Mouse (Mus musculus): ENCODE measurements at regions not wholly inside any gene's neighbourhood (a gene's known extent, or its start where the extent isn't known, plus 50 kb on each side); places are given as distances from the start of the nearest gene placed in this dataset.
A peak's percentile ranks its signal among the peaks of the same experiment; 100 is the strongest.

DNA sequence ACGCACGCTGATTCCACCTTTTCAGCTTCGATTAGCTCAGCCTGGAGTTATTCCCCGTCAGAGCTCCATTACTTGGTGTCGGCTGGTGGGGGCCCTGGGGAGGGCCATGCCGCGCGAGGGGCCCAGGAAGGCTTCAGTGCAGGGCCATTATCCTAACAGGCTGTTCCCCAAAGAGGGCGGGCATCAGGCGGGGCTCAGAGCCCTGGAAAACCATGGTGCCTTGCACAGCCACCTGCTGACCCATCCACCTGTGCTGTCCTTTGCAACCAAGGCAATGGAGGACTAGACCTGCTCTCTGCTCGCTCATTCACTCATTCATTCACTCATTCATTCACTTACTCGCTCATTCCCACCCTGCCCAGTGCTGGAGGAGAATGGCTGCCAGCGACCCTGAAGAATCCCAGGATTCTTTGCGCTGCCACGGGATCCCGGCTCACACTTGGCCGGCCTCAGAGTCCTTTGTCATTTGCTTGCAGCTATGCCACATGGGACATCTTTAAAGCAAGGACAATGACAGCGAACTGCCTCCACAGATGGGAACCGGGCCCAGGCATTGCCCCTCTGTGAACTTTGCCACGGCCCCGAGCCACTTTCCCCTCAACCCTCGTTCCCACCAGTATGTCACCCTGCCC, 78.6 kb upstream of the Nkx1-1 start:
- DNase-seq (ENCODE audit: low spot score in 2 of 2): no peak

DNA sequence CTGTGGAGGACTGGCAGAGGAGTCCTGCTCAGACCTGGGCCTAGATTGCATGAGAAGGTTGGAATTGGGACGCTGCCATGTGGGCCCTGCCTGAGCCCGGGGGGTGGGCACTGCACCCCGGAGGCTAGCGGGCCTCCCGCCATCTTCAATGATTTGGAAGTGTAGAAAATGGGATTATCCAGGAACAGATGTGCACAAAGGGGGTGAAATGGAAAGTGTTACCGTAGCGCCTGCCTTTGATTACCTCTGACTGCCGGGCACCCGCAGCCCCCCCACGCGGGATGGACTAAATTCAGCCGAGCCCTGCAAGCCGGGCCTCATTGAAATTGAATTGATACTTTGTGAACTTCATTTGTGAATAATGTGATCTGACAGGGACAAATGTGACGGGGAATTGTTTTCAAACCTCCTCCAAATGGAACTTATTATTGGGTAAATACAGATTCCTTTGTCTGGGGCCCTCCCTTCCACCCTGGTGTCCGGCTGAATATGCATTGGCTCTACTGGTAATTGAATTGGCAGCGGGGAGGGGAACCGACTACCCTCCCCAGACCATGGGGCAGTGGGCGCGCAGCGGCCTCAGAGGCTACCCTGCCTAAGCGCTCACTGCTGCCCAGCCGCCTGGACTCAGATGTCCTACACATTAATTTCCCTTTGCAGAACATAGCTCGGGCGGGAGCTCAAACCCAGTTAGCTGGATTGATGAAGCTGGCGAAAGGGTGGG, 77.9 kb upstream of the Nkx1-1 start:
- DNase-seq (ENCODE audit: low spot score in 2 of 2): no peak

DNA sequence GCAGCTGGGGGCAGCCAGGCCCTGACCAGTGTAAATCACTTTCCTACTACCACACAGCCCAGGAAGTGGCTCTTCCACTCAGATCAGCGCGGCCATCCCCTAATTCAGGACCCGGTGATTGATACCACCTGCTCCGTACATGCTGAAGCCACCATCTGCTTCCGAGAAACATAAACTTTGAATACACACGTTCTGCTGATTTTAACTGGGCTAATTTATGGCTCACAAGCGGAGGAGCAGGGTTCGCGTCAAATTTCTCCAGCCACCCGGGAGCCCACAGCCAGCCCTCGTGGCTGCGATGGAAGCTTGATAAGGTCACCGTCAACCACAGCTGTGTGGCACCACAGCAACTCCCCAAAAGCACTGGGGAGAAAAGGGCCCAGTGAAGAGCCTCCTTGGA, 72.0 kb upstream of the Nkx1-1 start:
- no peak for DNase-seq (ENCODE audit: low spot score in 2 of 2)

- DNase-seq (ENCODE audit: low spot score in 2 of 2): no peak
Observed at GRCm38 (mm10) chr5:33501735-33502495, 68.1 kb upstream of the Nkx1-1 start.

DNA sequence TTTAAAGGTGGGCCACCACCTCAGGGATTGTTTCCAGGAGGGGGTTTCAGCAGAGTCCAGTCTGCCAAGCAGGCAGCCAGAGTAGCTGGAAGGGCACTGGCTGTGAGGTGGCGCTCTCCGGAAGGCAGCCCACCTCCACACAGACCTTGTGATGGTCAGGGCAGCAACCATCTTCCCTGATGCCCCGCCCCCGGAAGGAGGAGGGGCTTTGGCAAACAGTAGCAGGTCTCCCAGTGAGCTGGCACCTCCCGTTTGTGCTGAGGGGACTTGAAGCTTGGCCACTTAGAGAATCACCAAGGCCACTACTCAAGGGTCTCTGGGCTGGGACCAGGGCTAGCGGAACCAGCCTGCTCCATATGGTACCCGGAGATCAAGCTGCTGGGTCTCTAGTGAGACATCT, 67.4 kb upstream of the Nkx1-1 start:
- no peak for DNase-seq (ENCODE audit: low spot score in 2 of 2)

DNA sequence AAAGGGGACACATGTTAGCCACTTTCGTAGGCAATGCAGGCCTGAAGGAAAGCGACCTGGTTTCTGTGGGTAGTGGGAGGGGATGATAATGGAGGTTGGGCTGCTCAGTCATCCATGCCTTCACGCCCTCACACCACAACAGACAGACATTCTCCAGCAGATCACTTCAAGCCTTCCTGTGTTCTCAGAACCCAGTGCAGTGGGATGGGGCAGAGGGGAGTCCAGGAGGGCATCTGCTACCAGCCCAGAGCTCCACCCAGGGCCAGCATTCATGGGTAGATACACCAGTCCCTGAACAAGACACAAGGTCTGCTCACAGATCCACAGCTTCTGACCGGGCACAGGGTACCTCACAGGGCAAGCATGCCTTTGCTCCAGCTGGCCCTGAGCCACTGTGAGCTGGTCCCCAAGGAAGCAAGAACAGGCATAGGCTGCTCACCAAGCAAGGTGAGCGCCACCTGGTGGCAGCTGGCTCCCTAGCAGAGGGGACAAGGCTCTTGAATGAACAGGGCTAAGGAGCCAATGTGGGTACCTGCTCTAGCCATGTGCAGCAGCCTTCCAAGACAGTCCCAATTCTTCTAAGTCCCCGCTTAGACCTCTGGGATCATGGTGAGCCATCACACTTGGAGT, 62.2 kb upstream of the Nkx1-1 start:
- DNase-seq (ENCODE audit: low spot score in 2 of 2): peak; percentile 64 to 87

GRCm38 (mm10) chr5:33495276-33495675, 61.5 kb upstream of the Nkx1-1 start:
- DNase-seq (ENCODE audit: low spot score in 2 of 2): no peak

DNA sequence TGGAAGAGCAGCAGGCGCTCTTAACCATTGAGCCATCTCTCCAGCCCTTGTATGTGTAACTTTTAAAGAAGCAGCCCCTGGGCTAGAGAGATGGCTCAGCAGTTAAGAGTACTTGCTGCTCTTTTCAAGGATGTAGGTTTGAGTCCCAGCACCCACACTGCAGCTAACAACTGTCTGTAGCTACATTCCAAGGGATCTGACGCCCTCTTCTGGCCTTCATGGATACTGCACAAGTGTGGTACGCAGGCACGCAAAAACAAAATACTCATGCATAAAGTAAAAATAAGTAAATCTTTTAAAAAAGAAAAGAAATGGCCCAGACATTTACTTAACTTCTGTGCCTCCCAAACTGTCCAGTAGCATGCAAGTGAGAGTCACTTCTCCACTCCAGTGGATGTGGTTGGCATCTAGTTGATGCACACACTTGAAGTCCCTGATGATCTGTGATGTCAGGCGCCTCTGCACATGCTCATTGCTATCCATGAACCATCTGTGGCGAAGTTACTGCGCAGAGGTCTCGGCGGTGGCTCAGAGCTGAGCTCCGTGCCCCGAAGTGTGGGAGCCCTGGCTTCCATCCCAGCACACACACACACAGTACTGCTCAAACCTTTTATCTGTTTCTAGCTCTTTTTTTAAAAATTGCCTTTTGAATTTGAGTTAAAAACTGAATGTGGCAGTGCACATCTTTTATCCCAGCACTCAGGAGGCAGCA, 59.0 kb upstream of the Nkx1-1 start:
- no peak for DNase-seq (ENCODE audit: low spot score in 2 of 2)

DNA sequence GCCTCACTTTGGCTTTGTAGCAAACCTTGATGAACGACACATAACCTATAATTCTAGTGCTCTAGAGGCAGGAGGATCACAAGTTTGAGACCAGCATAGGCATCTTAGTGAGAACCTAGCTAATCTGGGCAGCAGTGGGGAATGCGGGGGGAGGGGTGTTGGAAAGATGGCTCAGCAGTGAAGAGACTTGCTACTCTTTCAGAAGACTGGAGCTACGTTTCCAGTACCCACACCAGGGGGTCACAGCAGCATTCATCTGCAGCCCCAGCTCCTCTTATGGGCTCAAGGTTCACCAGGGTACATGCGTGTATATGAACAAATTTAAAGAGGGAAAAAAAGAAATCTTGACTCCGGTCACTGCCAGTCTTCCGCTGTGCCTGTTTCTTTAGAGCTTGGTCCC, 55.5 kb upstream of the Nkx1-1 start:
- no peak for DNase-seq (ENCODE audit: low spot score in 2 of 2)

DNA sequence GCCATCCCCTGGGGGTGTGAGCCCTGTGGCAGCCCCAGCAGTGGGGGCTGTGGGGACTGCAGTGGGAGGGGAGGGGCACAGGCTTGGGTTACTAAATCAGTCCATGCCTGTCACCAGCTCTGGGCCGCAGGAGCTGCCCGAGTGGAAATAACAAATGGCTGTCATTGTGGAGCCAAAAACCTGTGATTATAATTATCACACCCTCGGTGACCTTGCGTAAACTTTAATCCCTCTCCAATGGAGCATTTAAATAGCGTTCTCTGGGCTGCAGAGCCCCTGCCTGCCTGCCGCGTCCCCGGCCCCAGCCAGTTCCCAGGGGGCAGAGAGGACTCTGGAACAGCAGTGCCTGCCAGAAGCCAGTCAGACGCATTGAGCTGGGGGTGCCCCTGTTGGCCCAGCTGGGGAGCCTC, 54.4 kb upstream of the Nkx1-1 start:
- no peak for DNase-seq (ENCODE audit: low spot score in 2 of 2)

- no peak for DNase-seq (ENCODE audit: low spot score in 2 of 2)
Observed at GRCm38 (mm10) chr5:33485765-33486164, 52.0 kb upstream of the Nkx1-1 start.
